Mouse (Mus musculus): ENCODE measurements around the gene Cln3.

Gene Cln3

DNA sequence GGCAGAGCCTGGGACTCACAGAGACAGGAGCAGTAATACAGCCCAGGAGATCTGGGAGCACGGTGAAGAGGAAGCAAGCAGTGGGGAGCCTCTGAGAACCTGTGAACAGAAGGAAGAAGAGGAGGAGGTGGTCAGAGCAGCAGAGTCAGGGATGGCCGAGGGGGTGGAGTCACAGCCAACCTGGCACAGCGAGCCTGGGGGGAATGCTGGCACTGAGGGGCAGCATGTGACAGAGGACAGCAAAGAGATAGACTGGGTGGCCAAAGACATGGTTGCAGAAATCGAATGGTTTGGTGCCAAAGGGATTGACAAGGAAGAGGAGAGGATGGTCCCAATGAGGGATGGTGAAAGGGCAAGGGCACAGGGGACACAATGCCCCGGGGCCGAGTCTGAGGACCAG, at the start of gene Cln3:
Gene Cln3, minus strand, starts transcription at position 101 of the 400 bp plus-strand sequence.
- no peak for DNase-seq (ENCODE audit: low spot score)

DNA sequence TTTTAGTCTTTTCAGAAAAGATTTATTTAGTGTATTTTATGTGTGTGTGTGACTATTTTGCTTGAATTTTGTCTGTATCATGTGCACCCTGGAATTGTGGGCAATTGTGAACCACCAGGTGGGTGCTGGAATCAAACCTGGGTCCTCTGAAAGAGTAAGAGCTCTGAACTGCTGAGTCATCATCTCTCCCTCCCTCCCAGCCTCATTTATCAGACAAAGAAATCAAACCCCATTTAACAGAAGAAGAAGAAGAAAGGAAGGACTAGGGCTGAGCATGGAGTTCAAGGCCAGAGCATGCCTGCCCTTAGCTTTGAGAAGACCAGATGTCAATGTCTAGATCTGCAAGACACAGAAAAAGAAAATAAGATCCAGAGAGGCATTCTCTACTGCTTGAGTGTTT, 49.8 kb upstream of the Cln3 start:
- DNase-seq (ENCODE audit: low spot score) = no peak

DNA sequence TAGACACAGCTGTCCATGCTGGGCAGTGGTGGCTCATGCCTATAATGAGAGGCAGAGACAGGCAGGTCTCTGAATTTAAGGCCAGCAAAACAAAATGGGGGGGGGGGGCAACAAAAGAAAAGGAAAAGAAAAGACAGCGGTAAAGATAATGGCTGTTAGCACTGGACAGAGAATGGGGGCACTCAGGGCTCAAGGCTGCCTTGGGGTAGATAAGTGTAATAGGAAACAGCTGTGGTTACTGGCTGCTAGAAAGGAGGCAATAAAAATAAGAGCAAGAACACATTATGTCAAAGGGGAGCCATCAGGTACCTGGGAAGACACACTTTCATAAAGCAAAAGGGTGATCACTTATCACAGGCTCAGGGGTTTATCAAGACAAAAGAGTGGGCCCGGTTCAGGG, 46.9 kb upstream of the Cln3 start:
- no peak for DNase-seq (ENCODE audit: low spot score)

DNA sequence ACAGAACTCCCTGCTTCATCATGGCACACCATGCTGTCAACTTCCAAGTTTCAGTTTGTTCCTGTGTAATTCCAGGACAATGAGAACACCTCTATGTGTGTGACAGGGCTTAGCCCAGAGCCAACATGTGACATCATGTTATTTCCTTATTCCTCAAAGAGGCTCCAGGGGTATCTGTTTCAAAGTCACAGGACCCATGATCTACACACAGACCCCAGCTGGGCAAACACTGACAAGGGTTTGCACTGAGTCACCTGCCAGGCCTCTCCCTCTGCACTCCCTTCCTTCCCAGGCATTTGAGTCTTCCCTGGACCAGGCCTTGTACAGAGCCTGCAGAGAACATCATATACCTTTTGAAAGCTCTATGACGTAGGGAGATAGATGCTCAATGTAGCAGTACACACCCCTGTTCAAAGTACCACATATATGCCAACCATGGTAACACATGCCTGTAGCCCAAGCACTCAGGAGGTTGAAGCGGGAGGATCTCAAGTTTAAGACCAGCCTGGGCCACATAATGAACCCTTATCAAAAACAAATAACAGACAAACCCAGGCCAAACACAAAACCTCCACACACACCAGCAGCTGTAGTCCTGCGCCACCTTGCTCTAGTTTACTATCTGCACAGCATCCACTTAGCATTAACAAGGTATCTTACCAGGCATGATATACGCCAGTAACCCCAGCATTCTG, 45.4 kb upstream of the Cln3 start, which contains the start of gene Nupr1:
Gene Nupr1, minus strand, starts transcription at position 38 of the 695 bp plus-strand sequence.
- DNase-seq (ENCODE audit: low spot score) = no peak

DNA sequence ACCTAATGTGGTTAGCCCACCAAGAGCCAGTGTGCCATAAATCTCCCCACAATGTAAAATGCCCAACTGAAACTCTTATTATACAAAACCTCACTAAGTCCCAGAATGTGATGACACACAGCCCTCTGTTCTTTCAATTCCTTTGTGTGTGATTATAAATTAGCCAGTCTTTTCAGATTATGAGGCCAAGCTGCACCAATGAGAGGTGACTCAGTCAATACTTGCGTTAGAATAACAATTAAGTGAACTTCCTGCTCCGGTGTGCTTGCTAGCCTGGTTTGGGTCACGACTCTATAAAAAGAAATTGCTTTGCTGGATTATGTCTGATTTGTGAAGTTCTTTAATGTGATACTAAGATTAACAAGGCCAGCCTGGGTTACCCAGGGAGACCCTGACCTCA, 44.3 kb upstream of the Cln3 start:
- no peak for DNase-seq (ENCODE audit: low spot score)

DNA sequence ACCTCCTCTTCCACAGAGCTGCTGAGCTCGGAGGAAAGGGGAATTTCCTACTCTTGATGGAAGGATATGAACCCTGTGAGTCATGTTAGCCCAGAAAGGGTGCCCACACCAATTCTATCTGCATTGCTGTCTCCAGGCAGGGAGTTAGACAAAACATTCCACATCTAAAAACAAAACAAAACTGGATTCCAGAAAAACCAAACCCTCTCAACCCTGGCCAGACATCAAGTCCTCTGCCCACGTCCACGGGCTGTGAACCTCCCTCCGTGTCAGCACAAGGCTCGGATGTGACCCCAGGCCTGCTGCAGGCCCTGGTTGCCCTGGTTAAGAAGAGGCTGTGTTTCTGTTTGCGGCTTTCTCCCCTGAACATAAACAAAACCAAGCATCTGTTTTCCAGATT, 42.5 kb upstream of the Cln3 start:
- DNase-seq (ENCODE audit: low spot score) = no peak

DNA sequence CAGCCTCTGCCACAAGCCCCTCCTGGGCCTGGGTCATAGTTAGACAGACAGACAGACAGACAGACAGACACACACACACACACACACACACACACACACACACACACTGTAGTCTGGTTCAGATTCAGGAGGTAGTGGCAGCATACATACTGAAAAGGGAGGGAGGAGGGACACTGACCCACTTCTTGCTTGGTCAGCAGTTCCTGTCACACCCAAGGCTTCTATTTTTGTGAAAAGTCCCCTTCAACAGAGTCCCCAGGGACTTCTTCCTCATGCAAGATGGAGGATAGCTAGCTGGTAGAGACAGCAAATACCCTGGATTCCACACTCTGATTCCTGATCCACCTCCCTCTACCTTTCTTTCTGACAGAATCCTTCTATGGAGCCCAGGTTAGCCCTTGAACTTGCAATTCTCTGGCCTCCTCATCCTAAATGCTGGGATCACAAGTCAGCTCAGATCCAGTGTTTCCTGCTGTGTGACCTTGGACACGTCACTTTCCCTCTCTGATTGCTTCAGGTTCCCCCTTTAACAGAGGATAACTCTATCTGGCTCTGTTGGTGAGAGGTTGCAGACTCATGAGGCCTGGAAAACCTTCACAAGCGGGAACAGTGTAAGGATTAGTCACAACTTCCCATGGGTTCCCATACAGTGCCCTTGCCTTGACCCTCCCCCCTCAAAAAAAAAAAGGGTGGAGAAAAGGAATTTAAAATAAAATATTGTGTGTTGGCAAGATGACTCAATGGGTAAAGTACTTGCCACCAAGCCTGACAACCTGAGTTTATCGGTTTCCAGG, 40.4 kb upstream of the Cln3 start:
- DNase-seq (ENCODE audit: low spot score) = no peak

DNA sequence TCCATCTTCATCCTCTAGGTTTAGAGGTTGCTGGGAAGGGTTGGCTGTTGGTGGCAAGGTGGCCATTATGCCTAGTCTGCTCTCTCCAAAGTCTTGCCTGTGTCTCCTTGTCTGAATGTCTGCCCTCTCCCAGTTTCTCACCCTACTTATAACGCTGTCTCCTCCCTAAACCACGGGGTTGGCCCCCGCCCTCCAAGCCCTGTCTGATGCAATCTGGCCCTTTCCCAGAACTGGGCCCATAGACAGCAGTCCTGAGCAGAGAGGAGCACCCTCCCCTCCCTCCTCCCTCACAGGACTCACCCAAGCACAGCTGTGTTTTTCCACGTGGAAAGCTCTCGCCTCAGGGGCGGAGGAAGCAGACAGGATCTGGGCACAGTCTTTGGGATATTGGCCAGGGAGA, 39.8 kb upstream of the Cln3 start:
- DNase-seq (ENCODE audit: low spot score) = peak; percentile 22

DNA sequence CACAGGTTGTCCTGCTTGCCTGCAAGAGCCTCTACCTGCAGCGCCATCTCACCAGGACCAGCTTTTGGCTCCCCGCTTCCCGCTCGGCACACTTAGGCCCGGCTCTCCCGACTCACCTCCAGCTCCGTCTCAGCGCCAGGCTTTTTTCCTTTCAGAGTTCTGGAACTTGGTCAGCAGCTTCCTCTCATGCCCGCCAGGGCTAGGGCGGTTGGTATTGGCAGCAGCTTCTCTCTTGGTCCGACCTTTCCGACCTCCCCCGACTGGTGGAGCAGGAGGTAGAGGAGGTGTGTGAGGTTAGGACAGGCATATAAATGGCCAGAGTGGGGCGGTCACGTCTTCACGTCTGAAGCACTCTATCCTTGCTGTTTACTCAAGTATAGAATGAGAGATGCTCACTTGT, 39.2 kb upstream of the Cln3 start:
- no peak for DNase-seq (ENCODE audit: low spot score)

DNA sequence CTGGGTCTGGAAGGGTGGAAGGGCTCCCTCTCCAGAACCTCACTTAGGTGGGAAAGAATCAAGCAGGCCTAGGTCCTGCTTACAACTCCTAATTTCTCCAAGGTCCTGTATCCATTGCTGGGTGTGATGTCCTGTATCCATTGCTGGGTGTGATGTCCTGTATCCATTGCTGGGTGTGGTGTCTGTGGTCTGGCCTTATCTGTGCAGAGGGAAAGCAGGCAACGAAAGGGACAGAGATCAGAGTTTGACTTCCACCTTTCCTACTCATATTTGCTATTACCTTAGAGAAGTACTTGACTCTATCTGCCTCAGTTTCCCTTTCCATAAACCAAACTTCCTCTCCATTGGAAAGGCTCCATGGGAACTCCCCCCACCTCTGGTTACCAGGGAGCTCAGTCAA, 37.8 kb upstream of the Cln3 start:
- no peak for DNase-seq (ENCODE audit: low spot score)

DNA sequence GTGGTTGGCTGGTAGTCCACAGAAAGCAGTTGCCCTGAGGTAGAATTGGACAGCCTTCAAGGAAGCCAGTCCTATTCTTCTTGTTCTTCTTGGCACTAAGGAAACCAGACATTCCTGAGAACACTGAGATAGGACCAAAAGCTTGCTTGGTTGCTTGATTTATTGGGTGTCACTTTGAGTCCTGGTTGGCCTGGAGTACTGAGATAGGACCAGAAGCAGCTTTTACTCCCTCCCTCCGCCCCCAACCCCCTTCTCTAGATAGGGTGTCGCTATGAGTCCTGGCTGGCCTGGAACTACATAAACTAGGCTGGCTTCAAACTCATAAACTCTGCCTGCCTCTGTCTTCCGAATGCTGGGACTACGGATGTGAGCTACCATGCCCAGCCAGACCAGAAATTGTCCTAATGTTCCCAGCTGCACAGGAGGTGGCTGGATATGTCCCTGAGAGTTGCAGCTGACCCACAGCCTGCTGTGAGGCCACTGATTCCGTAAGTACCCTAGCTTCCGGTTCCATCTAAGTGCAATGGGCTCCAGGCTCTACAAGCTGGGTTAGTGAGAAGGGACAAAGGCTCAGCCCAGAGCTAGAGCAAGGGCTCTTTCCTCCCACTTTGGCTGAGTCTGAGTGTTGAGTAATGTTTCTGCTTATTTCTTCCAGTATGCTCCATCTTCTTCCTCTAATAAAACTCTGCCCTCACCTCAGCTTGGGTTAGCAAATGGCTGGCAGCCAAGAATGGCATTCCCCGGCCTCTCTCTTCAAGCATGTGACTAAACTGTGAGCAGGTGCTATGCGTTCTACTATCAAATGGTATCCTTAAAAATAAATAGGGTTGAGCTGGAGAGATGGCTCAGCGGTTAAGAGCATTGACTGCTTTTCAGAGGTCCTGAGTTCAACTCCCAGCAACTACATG, 36.1 kb upstream of the Cln3 start:
- DNase-seq (ENCODE audit: low spot score) = no peak

DNA sequence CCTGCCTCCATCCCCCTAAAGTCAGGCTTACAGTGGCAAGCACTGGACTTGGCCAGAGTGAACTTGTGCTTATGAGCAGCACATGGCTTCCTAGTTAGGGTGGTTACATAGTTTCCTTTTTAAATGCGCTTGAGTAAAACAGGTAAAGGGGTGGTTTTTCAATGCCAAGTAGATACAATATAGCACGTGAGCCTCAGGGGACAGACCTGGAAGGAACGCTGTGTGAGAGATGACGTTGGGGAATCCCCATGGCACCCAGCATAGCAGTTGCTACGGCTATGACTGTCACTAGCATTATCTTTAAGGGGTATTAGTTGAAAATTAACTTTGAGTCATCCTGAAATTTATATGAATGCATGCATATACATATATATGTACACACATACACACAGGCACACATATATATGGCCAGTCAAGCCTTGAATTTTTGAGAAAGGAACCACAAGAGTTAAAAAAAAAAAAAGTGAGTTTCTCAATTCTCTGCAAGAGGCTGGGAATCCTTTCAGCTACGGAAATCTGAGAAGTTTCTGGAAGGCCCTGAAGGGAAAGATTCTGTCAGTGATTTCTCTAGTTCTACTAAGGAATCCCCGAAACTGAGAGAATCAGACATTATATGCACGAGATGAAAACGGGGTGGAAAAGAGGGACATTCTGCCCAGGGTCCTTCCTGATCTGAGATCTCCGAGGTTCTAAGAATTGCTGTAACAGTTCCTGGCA, 34.1 kb upstream of the Cln3 start:
- no peak for DNase-seq (ENCODE audit: low spot score)

DNA sequence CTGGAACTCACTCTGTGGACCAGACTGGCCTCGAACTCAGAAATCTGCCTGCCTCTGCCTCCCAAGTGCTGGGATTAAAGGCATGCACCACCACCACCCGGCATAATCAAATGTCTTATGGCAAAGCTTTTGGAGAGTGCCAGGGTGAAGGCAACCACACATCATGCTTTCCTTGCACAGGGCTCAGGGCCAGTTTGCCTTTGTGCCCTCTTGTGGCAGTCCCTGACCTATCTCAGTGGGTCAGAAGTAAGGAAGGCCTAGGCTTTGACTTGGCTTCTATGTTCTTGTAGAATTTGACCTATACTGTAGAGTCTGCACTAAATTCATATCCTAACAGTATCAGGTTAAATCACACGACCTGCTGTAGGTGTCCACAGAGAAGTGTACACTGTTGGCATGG, 31.1 kb upstream of the Cln3 start:
- no peak for DNase-seq (ENCODE audit: low spot score)

DNA sequence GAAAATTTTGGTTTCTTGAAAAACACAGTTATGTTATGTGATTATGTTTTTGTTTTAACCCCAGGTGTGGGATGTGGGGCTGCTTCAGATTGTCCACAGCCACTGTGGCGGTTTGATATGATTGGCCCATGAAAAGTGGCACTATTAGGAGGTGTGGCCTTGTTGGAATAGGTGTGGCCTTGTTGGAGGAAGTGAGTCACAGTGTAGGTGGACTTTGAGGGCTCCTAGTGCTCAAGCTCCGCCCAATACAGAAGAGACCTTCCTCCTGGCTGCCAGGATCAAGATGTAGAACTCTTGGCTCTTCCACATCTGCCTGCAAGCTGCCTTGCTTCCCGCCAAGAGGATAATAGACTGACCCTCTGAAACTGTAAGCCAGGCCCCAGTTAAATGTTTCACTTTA, 27.1 kb upstream of the Cln3 start:
- no peak for DNase-seq (ENCODE audit: low spot score)

DNA sequence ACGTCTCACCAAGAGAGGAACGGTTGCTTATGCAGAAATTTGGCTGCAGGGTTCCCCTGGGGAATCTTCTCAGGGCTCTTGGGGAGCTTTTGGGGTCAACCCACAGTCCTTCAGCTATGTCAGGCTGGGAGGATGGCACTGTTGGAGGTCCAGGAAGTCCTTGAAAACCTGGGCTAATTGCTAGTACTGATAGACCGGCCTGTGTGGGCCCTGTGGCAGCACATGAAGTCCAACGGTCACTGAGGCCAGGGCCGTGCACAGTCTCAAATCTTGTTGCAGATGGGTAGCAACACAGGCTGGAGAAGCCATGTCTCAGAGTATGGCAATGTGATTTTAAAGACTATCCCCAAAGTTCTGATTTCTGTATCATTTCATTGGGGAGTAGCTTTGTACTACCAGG, 22.2 kb upstream of the Cln3 start:
- no peak for DNase-seq (ENCODE audit: low spot score)

DNA sequence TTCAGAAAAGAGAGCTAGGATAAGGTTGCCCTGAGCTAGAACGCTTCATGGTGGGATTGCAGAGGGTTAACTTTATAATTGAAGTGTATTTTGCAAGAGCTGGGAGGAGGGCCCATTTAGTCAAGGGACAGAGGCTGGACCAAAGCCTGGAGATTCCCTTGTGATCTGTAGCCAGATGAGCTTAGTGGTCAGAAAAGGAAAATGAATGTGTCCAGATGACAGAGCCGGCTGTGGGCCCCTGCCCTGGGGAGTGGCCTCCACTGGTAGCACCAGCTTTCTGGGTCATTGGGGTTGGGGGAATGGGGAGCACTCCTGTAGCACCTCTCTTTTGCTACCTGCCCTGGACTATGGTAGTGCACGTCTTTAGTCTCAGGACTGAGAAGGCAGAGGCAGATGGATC, 21.4 kb upstream of the Cln3 start:
- DNase-seq (ENCODE audit: low spot score) = no peak

DNA sequence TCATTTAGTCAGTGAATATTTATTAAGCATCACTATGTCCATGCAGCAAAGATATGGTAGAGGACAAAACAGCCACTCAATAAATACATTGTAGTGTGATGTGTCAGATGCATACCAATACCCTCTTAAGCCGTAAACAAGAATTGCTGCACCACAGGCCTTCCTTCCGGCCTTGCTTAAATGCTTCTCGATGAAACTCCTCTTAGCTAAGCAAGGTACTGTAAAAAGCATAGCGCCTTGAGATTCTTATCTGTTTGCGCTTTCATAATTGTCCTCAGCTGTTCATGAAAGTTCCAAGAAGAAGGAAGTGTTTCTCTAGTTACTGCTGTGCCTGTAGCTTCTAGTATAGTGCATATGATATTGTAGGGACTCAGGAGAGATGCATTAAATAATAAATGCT, 21.0 kb upstream of the Cln3 start:
- DNase-seq (ENCODE audit: low spot score) = no peak

DNA sequence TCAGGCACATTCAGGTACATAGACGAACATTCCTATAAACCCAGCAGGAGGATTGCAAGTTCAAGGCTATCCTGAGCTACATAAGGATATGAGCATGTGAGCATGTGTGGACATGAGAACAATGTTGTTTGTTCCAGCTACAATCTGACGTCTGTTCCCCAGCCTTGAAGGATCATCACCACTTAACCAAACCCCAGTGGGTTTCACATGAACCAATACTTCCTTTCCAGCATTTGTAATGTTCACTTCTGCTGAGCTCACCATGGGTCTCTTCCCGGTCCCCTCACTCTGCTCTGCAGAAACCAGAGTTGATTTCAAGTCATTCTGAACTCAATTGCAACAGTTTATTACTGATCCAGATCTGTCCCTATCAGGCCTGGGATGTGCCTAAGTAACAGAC, 17.0 kb upstream of the Cln3 start:
- no peak for DNase-seq (ENCODE audit: low spot score)

DNA sequence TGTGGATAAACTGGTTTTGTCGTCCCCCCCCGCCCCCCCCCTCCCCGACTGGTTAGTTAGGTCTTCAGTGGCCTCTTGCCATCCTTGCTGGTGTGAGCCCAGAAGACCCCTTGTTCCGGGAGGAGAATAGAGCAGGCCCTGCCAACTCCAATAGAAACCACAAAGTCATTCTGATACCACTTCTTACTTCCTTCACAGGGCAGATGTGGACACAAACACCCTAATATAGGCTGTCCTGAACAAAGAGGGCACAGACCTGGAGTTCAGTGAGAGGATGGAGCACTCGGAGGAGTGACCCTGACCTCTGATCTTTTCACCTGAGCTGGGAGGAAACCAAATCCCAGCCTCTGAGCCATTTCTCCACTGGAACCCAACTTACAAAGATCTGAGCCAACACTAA, 16.3 kb upstream of the Cln3 start:
- DNase-seq (ENCODE audit: low spot score) = no peak

DNA sequence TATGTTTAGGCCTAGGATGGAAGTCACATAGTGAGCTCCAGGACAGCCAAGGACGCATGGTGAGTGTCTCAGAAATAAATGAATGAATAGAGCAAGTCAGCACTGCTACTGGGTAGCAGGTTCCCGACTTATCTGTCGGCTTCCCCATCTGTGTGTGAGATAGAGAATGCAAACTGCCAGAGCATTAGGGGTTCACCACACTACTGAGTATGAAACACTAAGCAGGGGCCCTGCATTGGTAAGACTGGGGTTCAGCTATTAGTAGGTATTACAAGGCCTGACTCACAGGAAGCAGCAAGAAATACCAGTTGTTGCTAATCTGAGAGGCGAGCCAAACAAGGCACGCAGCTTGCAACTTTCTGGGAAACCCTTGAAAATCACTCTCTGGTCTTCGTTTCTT, 13.3 kb upstream of the Cln3 start:
- no peak for DNase-seq (ENCODE audit: low spot score)

DNA sequence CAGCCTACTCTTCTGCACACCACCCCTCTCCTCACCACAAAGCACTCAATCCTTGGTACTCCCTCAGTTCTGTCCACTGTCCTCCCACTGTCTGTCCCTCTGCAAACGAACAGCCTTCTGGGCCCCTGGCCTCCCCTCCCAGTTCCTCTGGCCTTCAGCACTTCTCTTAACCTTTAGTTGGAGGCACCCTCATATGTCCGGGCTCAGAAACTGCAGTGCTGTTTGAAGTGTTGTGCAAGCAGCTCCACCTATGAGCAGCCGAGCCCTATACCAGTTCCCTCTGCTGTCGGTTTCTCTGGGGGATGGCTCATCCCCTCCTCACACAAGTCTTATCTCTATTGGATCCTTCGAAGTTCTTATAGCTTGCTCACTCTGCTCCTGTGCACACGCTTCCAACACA, 10.8 kb upstream of the Cln3 start:
- no peak for DNase-seq (ENCODE audit: low spot score)

DNA sequence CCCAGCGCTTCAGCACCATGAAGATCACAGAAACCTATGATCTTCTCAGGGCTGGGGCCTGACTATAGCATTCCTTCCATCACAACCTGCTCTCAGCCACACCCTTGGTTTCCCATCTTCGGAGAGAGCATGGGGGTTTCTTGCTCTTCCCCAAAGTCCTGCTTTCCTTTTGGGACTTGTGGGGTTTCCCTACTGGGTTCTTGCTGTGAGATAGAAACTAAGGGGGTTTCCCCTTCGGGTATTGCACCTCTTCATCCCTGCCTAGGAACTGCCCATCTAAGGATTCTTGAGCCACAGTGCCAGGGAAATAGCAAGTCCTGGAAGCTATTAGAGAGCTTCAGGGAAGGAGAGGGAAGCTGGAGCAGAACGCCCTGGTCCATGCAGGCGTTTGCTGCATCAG, 10.3 kb upstream of the Cln3 start:
- DNase-seq (ENCODE audit: low spot score) = no peak

Data from urinary bladder, postnatal 10 days (tissue).